Comparison of ENCODE assay signal across 9 mouse cellular contexts in the genomic region with DNA sequence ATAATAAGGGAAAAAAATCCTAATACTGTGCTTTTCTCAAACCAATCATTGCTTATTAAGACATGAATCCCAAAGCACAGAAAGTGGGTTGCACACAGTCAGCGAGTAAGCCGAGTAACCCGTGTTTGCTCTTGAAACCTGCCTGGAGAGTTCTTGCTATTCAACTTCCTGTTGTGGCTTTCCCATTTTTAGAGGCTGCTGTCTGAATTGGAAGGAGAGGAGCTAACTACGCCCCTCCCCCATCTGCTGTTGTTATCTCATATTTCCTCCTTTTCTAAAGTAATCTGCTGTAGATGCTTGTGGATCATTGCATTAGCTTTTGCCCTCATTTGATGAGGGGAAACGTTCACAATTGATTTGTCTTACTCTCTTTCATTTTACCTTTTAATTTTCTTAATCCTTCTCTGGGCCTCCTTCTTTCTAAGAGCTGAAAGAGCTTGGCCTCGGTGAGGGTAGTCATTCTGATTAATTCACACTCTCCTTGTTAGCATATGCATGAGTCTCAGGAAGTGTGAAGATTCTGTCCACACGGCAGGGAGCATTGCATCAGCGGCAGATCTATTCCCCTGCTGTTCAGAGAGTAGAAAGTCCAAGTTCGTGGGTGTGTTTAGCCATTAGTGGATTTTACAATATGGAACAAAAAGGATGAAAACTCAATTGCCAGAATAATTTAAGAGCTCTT.
DNase-seq lines count a peak whose midpoint lies in the region; ATAC-seq lines count a peak whose summit lies in the region.
"Had no signal": no experiment of that assay in that cellular context is flagged by ENCODE, and none has a peak within 500 bp of the region (broad histone marks: within the 10 kb centered on the region; RNA-seq: fewer than 3 reads in every experiment).

No protein-coding gene starts in this region.

- peak overlapping the region; percentile 47; the same call in 1 of the 2 replicates for H3K27ac ChIP-seq in forebrain, embryonic 11.5 days (ENCODE audit: low read depth, low read length)
- H3K27ac ChIP-seq in neural tube, embryonic 14.5 days (ENCODE audit: low read depth, low read length) = no peak overlapping the region
- H3K27ac ChIP-seq: embryonic facial prominence, embryonic 13.5 days had no signal

- no peak overlapping the region for H3K4me2 ChIP-seq in forebrain, embryonic 11.5 days (ENCODE audit: low read depth, low read length, severe bottlenecking)
- no peak overlapping the region for H3K4me2 ChIP-seq in neural tube, embryonic 14.5 days (ENCODE audit: low read depth, low read length)
- H3K4me2 ChIP-seq: embryonic facial prominence, embryonic 13.5 days had no signal

- no peaks in the 10 kb centered on the region for H3K4me1 ChIP-seq in forebrain, embryonic 11.5 days (replicated peaks; ENCODE audit: control insufficient read depth, insufficient read depth, low read length)
- no peaks in the 10 kb centered on the region for H3K4me1 ChIP-seq in neural tube, embryonic 14.5 days (ENCODE audit: control insufficient read depth, insufficient read depth, low read length)
- H3K4me1 ChIP-seq: embryonic facial prominence, embryonic 13.5 days had no signal

- H3K9me3 ChIP-seq in forebrain, embryonic 11.5 days (ENCODE audit: control insufficient read depth, low read length) = no peaks in the 10 kb centered on the region
- H3K9me3 ChIP-seq in neural tube, embryonic 14.5 days (ENCODE audit: control insufficient read depth, low read length) = no peaks in the 10 kb centered on the region
- H3K9me3 ChIP-seq: embryonic facial prominence, embryonic 13.5 days had no signal

- no peaks in the 10 kb centered on the region for H3K36me3 ChIP-seq in forebrain, embryonic 11.5 days (ENCODE audit: control insufficient read depth, insufficient read depth, low read length)
- H3K36me3 ChIP-seq in neural tube, embryonic 14.5 days (ENCODE audit: control insufficient read depth, insufficient read depth, low read length) = no peaks in the 10 kb centered on the region
- H3K36me3 ChIP-seq: embryonic facial prominence, embryonic 13.5 days had no signal

- no peak overlapping the region for H3K4me3 ChIP-seq in forebrain, embryonic 11.5 days (ENCODE audit: low read depth, low read length)
- H3K4me3 ChIP-seq in neural tube, embryonic 14.5 days (ENCODE audit: low read depth, low read length) = no peak overlapping the region
- H3K4me3 ChIP-seq: embryonic facial prominence, embryonic 13.5 days had no signal

- H3K9ac ChIP-seq in forebrain, embryonic 11.5 days (ENCODE audit: low read length) = no peak overlapping the region
- H3K9ac ChIP-seq in neural tube, embryonic 14.5 days (replicated peaks; ENCODE audit: low read depth, low read length) = no peak overlapping the region
- H3K9ac ChIP-seq: embryonic facial prominence, embryonic 13.5 days had no signal

- peak; percentile 93 for ATAC-seq in forebrain, embryonic 11.5 days (replicated peaks; ENCODE audit: low FRiP score)
- peak; percentile 76 for ATAC-seq in neural tube, embryonic 14.5 days (ENCODE audit: low read depth)

- DNase-seq in kidney, postnatal 10 days = peak; percentile 5
- DNase-seq in kidney, adult 8-10 months = no peak
- peak; percentile 63 for DNase-seq in forebrain, embryonic 11.5 days (ENCODE audit: low spot score)
- DNase-seq in layer of hippocampus, postnatal 36 days = peak; percentile 7 to 9
- no peak for DNase-seq in urinary bladder, postnatal 36 days (ENCODE audit: low spot score in 2 of 2)
- no peak for DNase-seq in adrenal gland, postnatal 10 days
- DNase-seq in testis, postnatal 14 days (ENCODE audit: low spot score) = no peak

- H3K27me3 ChIP-seq in forebrain, embryonic 11.5 days (ENCODE audit: control insufficient read depth, insufficient read depth, low read length) = no peaks in the 10 kb centered on the region
- no peaks in the 10 kb centered on the region for H3K27me3 ChIP-seq in neural tube, embryonic 14.5 days (ENCODE audit: control insufficient read depth, insufficient read depth, low read length)
- H3K27me3 ChIP-seq: embryonic facial prominence, embryonic 13.5 days had no signal

- 9% methylated on average over 9 of the region's 9 CpGs for WGBS in forebrain, embryonic 11.5 days
- 11% methylated on average over 9 of the region's 9 CpGs for WGBS in neural tube, embryonic 14.5 days

Comparison
In these comparisons a context has a peak if more than half of its experiments do, and no peak if none do; other contexts are left out.
1. DNase-seq: peak in kidney, postnatal 10 days (single experiment), forebrain, embryonic 11.5 days (single experiment) and layer of hippocampus, postnatal 36 days (2 of 2); none in kidney, adult 8-10 months (0 of 2), urinary bladder, postnatal 36 days (0 of 2), adrenal gland, postnatal 10 days (single experiment) and testis, postnatal 14 days (single experiment).